Mouse (Mus musculus): ENCODE results near the gene Parp16. TPM values are rescaled to one million over a fixed set of nuclear protein-coding genes. Genes with fewer than 3 reads are reported as not detected.
A peak's percentile ranks its signal among the peaks of the same experiment; 100 is the strongest.
"Not testable (repeated sequence)": the region's sequence is repeated elsewhere in the genome, so short reads cannot be mapped to it uniquely, and the experiment has no call there.

The Parp16 gene
- polyA plus RNA-seq, 1 experiment = 5.7 TPM

DNA sequence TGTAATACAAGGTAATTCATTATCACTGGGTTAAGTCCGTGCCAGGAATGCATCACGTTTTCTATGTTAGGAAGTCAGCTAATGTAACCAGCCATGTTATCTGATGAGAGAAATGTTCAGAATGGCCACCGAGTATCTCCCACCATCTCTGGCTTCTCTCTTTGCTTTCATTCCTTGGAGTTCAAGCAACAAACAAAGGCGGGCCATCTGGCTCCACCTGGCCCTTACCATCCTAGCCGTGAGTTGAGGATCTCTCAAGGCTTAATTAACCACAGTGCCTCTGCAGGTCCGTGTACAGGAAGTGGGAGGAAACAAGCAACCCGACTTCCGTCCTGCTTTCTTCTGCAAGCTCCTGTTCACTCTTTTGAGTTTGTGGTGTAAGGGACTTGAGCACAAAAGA, 21.8 kb downstream of the Parp16 start:
- Histone ChIP-seq H3K27ac (ENCODE audit: insufficient read depth, low read length) (no peak overlapping the region), H3K27me3 (ENCODE audit: control insufficient read depth, insufficient read depth, low read length) (no peaks in the 10 kb centered on the region), H3K4me3 (replicated peaks; ENCODE audit: insufficient read depth, low read depth, low read length) (no peak overlapping the region), H3K4me1 (ENCODE audit: control insufficient read depth, insufficient read depth, low read length) (no peaks in the 10 kb centered on the region)
- 78% methylated on average over 8 of the region's 8 CpGs for WGBS
- no peak for DNase-seq
- TF ChIP-seq POLR2A (IDR thresholded peaks at IDR 0.05; ENCODE audit: borderline replicate concordance, insufficient read depth, low read length) (no peak), CTCF (IDR thresholded peaks at IDR 0.05; ENCODE audit: borderline replicate concordance, insufficient read depth, low read depth, low read length) (no peak)

DNA sequence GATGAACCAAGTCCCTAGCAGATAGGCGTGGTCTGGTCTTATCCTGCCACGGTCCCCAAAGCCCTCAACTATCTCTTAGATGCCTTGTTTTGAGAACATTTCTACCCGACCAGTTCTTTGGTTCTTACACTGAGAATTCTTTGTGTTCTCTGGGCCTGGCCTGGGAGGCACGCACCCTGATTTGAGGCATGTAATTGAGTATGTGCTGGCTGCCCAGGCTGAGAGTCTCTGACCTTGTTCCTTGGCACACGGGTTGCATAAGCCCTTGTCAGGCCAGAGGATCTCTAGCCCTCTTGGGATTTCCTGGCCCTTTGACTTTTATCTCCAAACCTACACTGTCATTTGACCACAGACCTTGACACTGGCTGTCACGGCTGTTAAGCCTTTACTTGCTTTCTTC, 22.5 kb downstream of the Parp16 start:
- no peaks in the 10 kb centered on the region for H3K27me3 ChIP-seq (ENCODE audit: control insufficient read depth, insufficient read depth, low read length)
- no peak overlapping the region for H3K27ac ChIP-seq (ENCODE audit: insufficient read depth, low read length)
- no peak overlapping the region for H3K4me3 ChIP-seq (replicated peaks; ENCODE audit: insufficient read depth, low read depth, low read length)
- WGBS = 81% methylated on average over 6 of the region's 6 CpGs
- no peak for TF ChIP-seq POLR2A (IDR thresholded peaks at IDR 0.05; ENCODE audit: borderline replicate concordance, insufficient read depth, low read length)
- no peak for TF ChIP-seq CTCF (IDR thresholded peaks at IDR 0.05; ENCODE audit: borderline replicate concordance, insufficient read depth, low read depth, low read length)
- DNase-seq = no peak
- no peaks in the 10 kb centered on the region for H3K4me1 ChIP-seq (ENCODE audit: control insufficient read depth, insufficient read depth, low read length)

DNA sequence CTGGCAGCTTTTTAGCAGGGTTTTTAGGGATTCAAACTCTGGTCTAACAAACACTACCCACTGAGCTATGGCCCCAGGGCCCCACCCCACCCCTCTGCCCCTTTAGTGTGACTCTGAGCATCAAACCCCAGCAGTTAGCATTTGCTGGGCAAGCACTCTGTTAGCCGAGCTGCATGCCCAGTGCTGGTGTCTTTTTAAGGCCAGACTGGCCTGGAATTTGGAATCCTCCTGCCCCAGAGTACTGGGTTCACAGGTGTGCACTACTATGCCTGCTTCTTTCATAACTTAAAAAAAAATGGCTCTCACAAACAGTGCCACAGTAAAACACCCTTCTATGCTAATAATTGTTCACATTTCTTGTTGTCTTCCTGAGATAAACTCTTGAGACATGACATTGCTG, 23.8 kb downstream of the Parp16 start:
- no peak overlapping the region for H3K27ac ChIP-seq (ENCODE audit: insufficient read depth, low read length)
- H3K4me1 ChIP-seq (ENCODE audit: control insufficient read depth, insufficient read depth, low read length) = no peaks in the 10 kb centered on the region
- H3K4me3 ChIP-seq (replicated peaks; ENCODE audit: insufficient read depth, low read depth, low read length) = no peak overlapping the region
- DNase-seq = no peak
- TF ChIP-seq POLR2A (IDR thresholded peaks at IDR 0.05; ENCODE audit: borderline replicate concordance, insufficient read depth, low read length) (no peak), CTCF (IDR thresholded peaks at IDR 0.05; ENCODE audit: borderline replicate concordance, insufficient read depth, low read depth, low read length) (no peak)
- 78% methylated on average over 1 of the region's 1 CpGs for WGBS
- no peaks in the 10 kb centered on the region for H3K27me3 ChIP-seq (ENCODE audit: control insufficient read depth, insufficient read depth, low read length)

DNA sequence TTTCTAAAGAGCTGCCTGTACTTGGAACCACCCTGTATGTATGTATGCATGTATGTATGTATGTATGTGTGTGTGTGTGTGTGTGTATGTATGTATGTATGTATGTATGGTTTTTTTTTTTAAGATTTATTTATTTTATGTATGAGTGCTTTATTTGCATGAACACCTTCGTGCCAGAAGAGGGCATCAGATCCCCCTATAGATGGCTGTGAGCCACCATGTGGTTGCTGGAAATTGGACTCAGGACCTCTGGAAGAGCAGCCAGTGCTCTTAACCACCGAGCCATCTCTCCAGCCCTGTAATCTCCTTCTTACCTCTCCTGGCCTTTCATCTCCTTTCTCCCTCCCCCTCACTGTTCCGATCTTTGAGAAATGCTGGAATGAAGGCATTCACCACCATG, 25.2 kb downstream of the Parp16 start:
- not testable (repeated sequence) for H3K27ac ChIP-seq (ENCODE audit: insufficient read depth, low read length); H3K4me1 ChIP-seq (ENCODE audit: control insufficient read depth, insufficient read depth, low read length); H3K27me3 ChIP-seq (ENCODE audit: control insufficient read depth, insufficient read depth, low read length); H3K4me3 ChIP-seq (replicated peaks; ENCODE audit: insufficient read depth, low read depth, low read length); DNase-seq
- 49% methylated on average over 3 of the region's 3 CpGs for WGBS

DNA sequence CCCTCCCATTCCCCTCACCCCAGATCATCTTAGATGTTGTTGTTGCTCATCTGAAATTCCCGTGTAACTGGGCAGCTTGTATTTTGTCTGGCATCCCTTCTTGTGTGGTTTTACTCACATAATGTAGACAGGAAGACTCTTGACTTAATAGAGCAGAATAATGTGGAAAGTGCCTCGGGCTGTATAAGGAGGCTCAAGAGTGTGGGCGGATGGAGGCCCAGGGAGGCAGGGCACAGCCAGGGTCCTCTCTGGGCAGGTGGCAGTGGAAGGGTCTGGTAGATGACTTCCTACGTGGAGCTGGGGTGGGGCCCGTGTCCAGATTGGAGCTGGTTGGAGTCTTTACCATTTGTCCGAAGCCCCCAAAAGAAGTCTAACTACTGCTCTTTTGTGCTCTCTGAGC, 28.8 kb downstream of the Parp16 start:
- Histone ChIP-seq H3K27ac (ENCODE audit: insufficient read depth, low read length) (no peak overlapping the region), H3K4me1 (ENCODE audit: control insufficient read depth, insufficient read depth, low read length) (no peaks in the 10 kb centered on the region), H3K4me3 (replicated peaks; ENCODE audit: insufficient read depth, low read depth, low read length) (no peak overlapping the region), H3K27me3 (ENCODE audit: control insufficient read depth, insufficient read depth, low read length) (no peaks in the 10 kb centered on the region)
- TF ChIP-seq POLR2A (IDR thresholded peaks at IDR 0.05; ENCODE audit: borderline replicate concordance, insufficient read depth, low read length) (no peak), CTCF (IDR thresholded peaks at IDR 0.05; ENCODE audit: borderline replicate concordance, insufficient read depth, low read depth, low read length) (no peak)
- 72% methylated on average over 6 of the region's 6 CpGs for WGBS
- no peak for DNase-seq

DNA sequence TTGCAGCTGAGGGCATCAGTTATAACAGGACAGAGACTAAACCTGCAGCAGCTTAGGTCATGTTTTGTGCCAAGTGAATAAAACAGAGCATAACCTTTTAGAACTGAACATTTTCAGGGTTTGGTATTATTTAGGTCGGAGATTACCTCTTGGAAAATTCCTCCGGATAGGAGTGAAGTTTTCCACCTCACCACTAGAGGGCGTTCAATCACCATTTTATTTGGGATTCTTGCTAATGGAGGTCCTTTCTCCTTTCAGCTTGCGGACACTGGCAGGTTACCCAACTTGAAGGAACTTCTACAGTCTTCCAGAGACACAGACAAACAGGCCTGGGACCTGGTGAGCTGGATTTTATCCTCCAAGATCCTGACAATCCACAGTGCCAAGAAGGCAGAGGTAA, 30.6 kb downstream of the Parp16 start:
- no peak overlapping the region for H3K27ac ChIP-seq (ENCODE audit: insufficient read depth, low read length)
- no peak overlapping the region for H3K4me3 ChIP-seq (replicated peaks; ENCODE audit: insufficient read depth, low read depth, low read length)
- no peak for TF ChIP-seq POLR2A (IDR thresholded peaks at IDR 0.05; ENCODE audit: borderline replicate concordance, insufficient read depth, low read length)
- TF ChIP-seq CTCF (IDR thresholded peaks at IDR 0.05; ENCODE audit: borderline replicate concordance, insufficient read depth, low read depth, low read length) = peak; percentile 28; the same call in 1 of the 2 replicates
- no peaks in the 10 kb centered on the region for H3K4me1 ChIP-seq (ENCODE audit: control insufficient read depth, insufficient read depth, low read length)
- no peaks in the 10 kb centered on the region for H3K27me3 ChIP-seq (ENCODE audit: control insufficient read depth, insufficient read depth, low read length)
- WGBS = 33% methylated on average over 4 of the region's 4 CpGs
- DNase-seq = peak in 1 of 2 experiments; percentile 21

DNA sequence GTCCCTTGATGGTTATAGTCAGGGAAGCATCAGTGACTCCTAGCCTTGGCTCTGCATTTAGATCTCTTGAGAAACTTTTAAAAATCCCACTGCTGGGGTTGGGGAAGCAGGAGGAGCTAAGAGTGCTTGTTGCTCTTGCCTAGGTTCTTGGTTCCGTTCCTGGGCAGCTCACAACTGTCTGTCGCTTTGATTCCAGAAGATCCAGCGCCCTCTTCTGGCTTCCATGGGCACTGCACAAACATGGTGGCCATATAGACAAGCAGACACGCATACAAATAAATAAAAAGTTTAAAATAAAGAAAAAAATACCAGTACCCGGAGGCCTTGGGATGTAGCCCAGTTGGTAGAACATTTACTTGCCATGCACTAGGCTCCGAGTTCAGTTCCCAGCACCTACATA, 35.1 kb downstream of the Parp16 start:
- no peaks in the 10 kb centered on the region for H3K4me1 ChIP-seq (ENCODE audit: control insufficient read depth, insufficient read depth, low read length)
- H3K27ac ChIP-seq (ENCODE audit: insufficient read depth, low read length) = no peak overlapping the region
- TF ChIP-seq POLR2A (IDR thresholded peaks at IDR 0.05; ENCODE audit: borderline replicate concordance, insufficient read depth, low read length) = no peak
- TF ChIP-seq CTCF (IDR thresholded peaks at IDR 0.05; ENCODE audit: borderline replicate concordance, insufficient read depth, low read depth, low read length) = no peak
- H3K27me3 ChIP-seq (ENCODE audit: control insufficient read depth, insufficient read depth, low read length) = no peaks in the 10 kb centered on the region
- no peak overlapping the region for H3K4me3 ChIP-seq (replicated peaks; ENCODE audit: insufficient read depth, low read depth, low read length)
- no peak for DNase-seq
- 78% methylated on average over 6 of the region's 6 CpGs for WGBS

DNA sequence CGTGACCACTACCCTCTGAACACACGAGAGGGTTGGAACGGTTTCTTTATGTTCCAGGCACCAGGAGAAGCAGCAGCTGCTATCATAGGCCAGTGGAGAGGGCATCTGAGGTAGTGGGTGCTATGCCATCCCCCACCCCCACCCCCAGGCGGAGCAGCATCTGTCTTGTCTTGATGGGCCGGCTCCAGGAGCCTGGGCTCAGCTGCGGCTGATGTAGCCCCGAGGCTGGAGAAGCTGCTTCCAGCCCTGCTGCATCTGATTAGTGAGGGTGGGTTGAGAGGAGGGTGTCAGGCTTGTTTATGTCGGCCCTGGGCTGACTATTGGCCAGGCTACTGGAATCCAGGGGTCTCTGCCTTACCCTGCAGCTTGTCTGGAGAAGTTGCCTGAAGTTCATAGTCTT, 36.1 kb downstream of the Parp16 start:
- no peak for DNase-seq
- H3K4me1 ChIP-seq (ENCODE audit: control insufficient read depth, insufficient read depth, low read length) = no peaks in the 10 kb centered on the region
- TF ChIP-seq CTCF (IDR thresholded peaks at IDR 0.05; ENCODE audit: borderline replicate concordance, insufficient read depth, low read depth, low read length) (no peak), POLR2A (IDR thresholded peaks at IDR 0.05; ENCODE audit: borderline replicate concordance, insufficient read depth, low read length) (no peak)
- no peaks in the 10 kb centered on the region for H3K27me3 ChIP-seq (ENCODE audit: control insufficient read depth, insufficient read depth, low read length)
- no peak overlapping the region for H3K27ac ChIP-seq (ENCODE audit: insufficient read depth, low read length)
- no peak overlapping the region for H3K4me3 ChIP-seq (replicated peaks; ENCODE audit: insufficient read depth, low read depth, low read length)
- WGBS = 30% methylated on average over 8 of the region's 8 CpGs

Measured in cerebellum, adult 2 months (tissue).